Mouse (Mus musculus) bone marrow macrophage, adult 2 months (primary cell): ENCODE results near the gene Lrrc56. TPM values are rescaled to one million over a fixed set of nuclear protein-coding genes. Genes with fewer than 3 reads are reported as not detected.
A peak's percentile ranks its signal among the peaks of the same experiment; 100 is the strongest.

ENCODE experiments used
- H3K27ac ChIP-seq: 2 replicates; pipeline ENCODE4 v1.5.1; 2012; ENCODE audit warnings: low read depth, low read length; ENCODE audit not compliant: insufficient read depth
- H3K4me1 ChIP-seq: 2 replicates; pipeline ENCODE4 v1.6.1; 2012; ENCODE audit warnings: low read length; ENCODE audit not compliant: control insufficient read depth, insufficient read depth
- H3K4me3 ChIP-seq: 2 replicates; pipeline ENCODE4 v1.5.1; 2012; ENCODE audit warnings: mild to moderate bottlenecking, low read length, moderate library complexity; ENCODE audit not compliant: insufficient read depth
- CTCF ChIP-seq: IDR thresholded peaks from 2 replicates; pipeline ENCODE4 v1.5.1; 2012; ENCODE audit warnings: low read depth, mild to moderate bottlenecking, low read length, moderate library complexity
- POLR2A ChIP-seq: IDR thresholded peaks from 2 replicates; pipeline ENCODE4 v1.6.1; 2012; ENCODE audit warnings: mild to moderate bottlenecking, low read depth, low read length, borderline replicate concordance
- polyA plus RNA-seq: library from polyadenylated mRNA; stranded (reverse); fragments of >200 nt; gene quantifications from 2 replicates; pipeline ENCODE4 v1.2.4, GENCODE M21; 2012; ENCODE audit not compliant: missing spikeins, insufficient read depth, insufficient read length

Gene Lrrc56
- polyA plus RNA-seq, 1 experiment = 4.1 TPM

GRCm38 (mm10) chr7:141168518-141168953, 25.4 kb upstream of the Lrrc56 start:
- Histone ChIP-seq H3K4me1 (peaks cover 62% of the 10 kb centered on the region), H3K4me3 (peak overlapping the region; percentile 73), H3K27ac (peak overlapping the region; percentile 87)
- no peak for TF ChIP-seq POLR2A
- no peak for TF ChIP-seq CTCF

GRCm38 (mm10) chr7:141169300-141169699, 24.7 kb upstream of the Lrrc56 start:
- peak overlapping the region; percentile 87 for H3K27ac ChIP-seq
- H3K4me1 ChIP-seq = peaks cover 57% of the 10 kb centered on the region
- H3K4me3 ChIP-seq = no peak overlapping the region
- TF ChIP-seq CTCF = no peak
- TF ChIP-seq POLR2A = no peak

GRCm38 (mm10) chr7:141169866-141170265, 24.1 kb upstream of the Lrrc56 start:
- TF ChIP-seq CTCF = no peak
- TF ChIP-seq POLR2A = no peak
- peaks cover 53% of the 10 kb centered on the region for H3K4me1 ChIP-seq
- H3K4me3 ChIP-seq = no peak overlapping the region
- H3K27ac ChIP-seq = peak overlapping the region; percentile 87

- Histone ChIP-seq H3K4me3 (peak within 1 kb of the TSS; percentile 76), H3K4me1 (peaks cover 34% of the 10 kb centered on the region), H3K27ac (peak within 1 kb of the TSS; percentile 95)
- TF ChIP-seq CTCF = no peak
- TF ChIP-seq POLR2A = no peak
These were observed 21.6 kb upstream of the Lrrc56 start, which contains the start of gene Rnh1 for GRCm38 (mm10) chr7:141172116-141173006. Gene Rnh1, minus strand, starts transcription at chr7:141172857.

- Histone ChIP-seq H3K4me1 (peaks cover 34% of the 10 kb centered on the region), H3K4me3 (peak overlapping the region; percentile 76), H3K27ac (peak overlapping the region; percentile 95)
- TF ChIP-seq POLR2A (no peak), CTCF (no peak)
These were observed 20.6 kb upstream of the Lrrc56 start for GRCm38 (mm10) chr7:141173323-141173850.

GRCm38 (mm10) chr7:141175068-141175467, 18.9 kb upstream of the Lrrc56 start:
- H3K27ac ChIP-seq = no peak overlapping the region
- TF ChIP-seq POLR2A (no peak), CTCF (no peak)
- peaks cover 20% of the 10 kb centered on the region for H3K4me1 ChIP-seq
- no peak overlapping the region for H3K4me3 ChIP-seq

GRCm38 (mm10) chr7:141176173-141176572, 17.8 kb upstream of the Lrrc56 start:
- TF ChIP-seq POLR2A (no peak), CTCF (peak; percentile 86)

GRCm38 (mm10) chr7:141188194-141188593, 5.8 kb upstream of the Lrrc56 start:
- H3K4me1 ChIP-seq = peaks cover 4% of the 10 kb centered on the region

More at GRCm38 (mm10) chr7:141176173-141176572, 17.8 kb upstream of the Lrrc56 start:
- Histone ChIP-seq H3K4me3 (no peak overlapping the region), H3K4me1 (peaks cover 11% of the 10 kb centered on the region), H3K27ac (no peak overlapping the region)

GRCm38 (mm10) chr7:141188733-141189132, 5.2 kb upstream of the Lrrc56 start:
- H3K27ac ChIP-seq = no peak overlapping the region
- H3K4me3 ChIP-seq = no peak overlapping the region
- peaks cover 4% of the 10 kb centered on the region for H3K4me1 ChIP-seq
- TF ChIP-seq POLR2A (no peak), CTCF (no peak)

More at GRCm38 (mm10) chr7:141188194-141188593, 5.8 kb upstream of the Lrrc56 start:
- H3K4me3 ChIP-seq = no peak overlapping the region
- TF ChIP-seq POLR2A (no peak), CTCF (no peak)
- H3K27ac ChIP-seq = no peak overlapping the region

- Histone ChIP-seq H3K4me1 (peaks cover 6% of the 10 kb centered on the region), H3K4me3 (no peak overlapping the region), H3K27ac (no peak overlapping the region)
- TF ChIP-seq POLR2A = no peak
- no peak for TF ChIP-seq CTCF
These were observed 3.7 kb upstream of the Lrrc56 start for GRCm38 (mm10) chr7:141190220-141190619.
